Mouse (Mus musculus) limb, embryonic 14.5 days (tissue): Measurements from ENCODE around the gene Gpr6. TPM values are rescaled to one million over a fixed set of nuclear protein-coding genes. Genes with fewer than 3 reads are reported as not detected.

Experiments used
- ATAC-seq: fragments of 200-750 bp; cut with Nextera tagmentation; 2 replicates; pipeline ENCODE4 v1.8.0; 2017; ENCODE audit warnings: low read depth, moderate number of reproducible peaks, moderate TSS enrichment; ENCODE audit not compliant: low FRiP score
- DNase-seq: peaks from one replicate; pipeline ENCODE4 v3.0.0-alpha.2; 2015; ENCODE audit warnings: low spot score
- H3K27ac ChIP-seq: fragments of 300-500 bp; sonication (generic); replicated peaks from 2 replicates; pipeline ENCODE4 v1.5.1; 2014; ENCODE audit warnings: low read depth, mild to moderate bottlenecking, low read length, moderate library complexity, mixed read lengths
- H3K27me3 ChIP-seq: fragments of 300-500 bp; sonication (generic); 2 replicates; pipeline ENCODE4 v1.6.1; 2014; ENCODE audit warnings: low read length, mixed read lengths; ENCODE audit not compliant: control insufficient read depth, insufficient read depth
- H3K36me3 ChIP-seq: fragments of 300-500 bp; sonication (generic); 2 replicates; pipeline ENCODE4 v1.6.1; 2014; ENCODE audit warnings: mild to moderate bottlenecking, low read length, moderate library complexity, mixed read lengths; ENCODE audit not compliant: control insufficient read depth, insufficient read depth
- H3K4me1 ChIP-seq: fragments of 300-500 bp; sonication (generic); 2 replicates; pipeline ENCODE4 v1.6.1; 2014; ENCODE audit warnings: antibody characterized with exemption, low read length, mixed read lengths; ENCODE audit not compliant: control insufficient read depth, insufficient read depth
- H3K4me2 ChIP-seq: fragments of 300-500 bp; sonication (generic); replicated peaks from 2 replicates; pipeline ENCODE4 v1.6.1; 2014; ENCODE audit warnings: low read depth, mild to moderate bottlenecking, low read length, moderate library complexity; ENCODE audit not compliant: severe bottlenecking
- H3K4me3 ChIP-seq: fragments of 300-500 bp; sonication (generic); replicated peaks from 2 replicates; pipeline ENCODE4 v1.5.1; 2014; ENCODE audit warnings: low read length
- H3K9ac ChIP-seq: fragments of 300-500 bp; sonication (generic); 2 replicates; pipeline ENCODE4 v1.6.1; 2014; ENCODE audit warnings: mild to moderate bottlenecking, low read depth, low read length, moderate library complexity; ENCODE audit not compliant: severe bottlenecking
- H3K9me3 ChIP-seq: fragments of 300-500 bp; sonication (generic); 2 replicates; pipeline ENCODE4 v1.6.1; 2016; ENCODE audit warnings: low read length; ENCODE audit not compliant: control insufficient read depth
- POLR2A ChIP-seq: fragments of 200-500 bp; IDR thresholded peaks from 2 replicates; pipeline ENCODE4 v1.8.0; 2012; ENCODE audit warnings: inconsistent platforms, mild to moderate bottlenecking, moderate library complexity, borderline replicate concordance; ENCODE audit not compliant: insufficient read depth, insufficient read length; ENCODE audit errors: extremely low read depth
- WGBS: fragments of 180-500 bp; shearing (Covaris S2); extraction: QIAGEN DNeasy Blood & Tissue Kit; methylation state at CpG from one replicate; pipeline ENCODE4 v1.1.7; 2014; 5-methylcytosine and 5-hydroxymethylcytosine counted together
- polyA plus RNA-seq, 2 experiments: library from polyadenylated mRNA; depleted of rRNA in 1 of 2; stranded (reverse) in 1 of 2; unstranded in 1 of 2; fragments of >200 nt; fragmentation: Nextera tagmentation in 1 of 2; extraction: Ambion mirVana in 1 of 2; gene quantifications; 2 replicates each; pipeline versions ENCODE4 v1.2.1 to v1.2.3; 2012 to 2014

The Gpr6 gene
- polyA plus RNA-seq, 2 experiments, result not detected

GRCm38 (mm10) chr10:41024406-41024805 is 47.7 kb downstream of the Gpr6 start:
- 45% methylated on average over 1 of the region's 1 CpGs for WGBS
- no peak overlapping the region for H3K4me2 ChIP-seq
- H3K9me3 ChIP-seq, result no peaks in the 10 kb centered on the region
- H3K4me3 ChIP-seq, result no peak overlapping the region
- H3K4me1 ChIP-seq, result no peaks in the 10 kb centered on the region
- no peak for ATAC-seq
- no peak for DNase-seq
- no peak overlapping the region for H3K9ac ChIP-seq
- TF ChIP-seq POLR2A, result no peak
- no peaks in the 10 kb centered on the region for H3K27me3 ChIP-seq
- no peak overlapping the region for H3K27ac ChIP-seq
- no peaks in the 10 kb centered on the region for H3K36me3 ChIP-seq

DNA sequence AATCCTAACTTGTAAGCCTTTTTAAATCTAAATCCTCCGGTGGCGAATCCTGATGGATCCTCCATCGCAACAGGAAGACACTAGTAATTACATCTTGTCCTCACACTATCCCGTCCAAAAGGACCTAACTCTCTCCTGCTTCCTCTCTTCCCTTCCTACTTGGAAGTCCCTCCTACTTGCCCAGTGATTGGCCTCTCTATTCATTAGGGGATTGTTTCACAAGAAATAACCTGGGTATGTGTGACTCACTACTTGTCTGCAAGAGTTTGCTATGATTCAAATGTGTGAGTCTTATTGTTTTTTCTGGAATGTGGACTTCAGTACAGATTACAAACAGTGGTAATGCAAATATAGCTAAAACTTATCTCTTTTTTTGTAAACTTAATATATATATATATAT is 49.9 kb downstream of the Gpr6 start:
- TF ChIP-seq POLR2A, result no peak
- Histone ChIP-seq H3K27me3 (no peaks in the 10 kb centered on the region), H3K4me3 (no peak overlapping the region), H3K4me1 (no peaks in the 10 kb centered on the region), H3K4me2 (no peak overlapping the region), H3K9ac (no peak overlapping the region), H3K9me3 (no peaks in the 10 kb centered on the region), H3K36me3 (no peaks in the 10 kb centered on the region), H3K27ac (no peak overlapping the region)
- ATAC-seq, result no peak
- WGBS, result 93% methylated on average over 4 of the region's 4 CpGs
- no peak for DNase-seq

Other genes with a start within 250 kb of the Gpr6 start
- gene Cdc40, start 189.0 kb downstream of the Gpr6 start, polyA plus RNA-seq (2012; rRNA removed), result 23.8 and 24.0 TPM in 2 replicates
- 26.7 and 31.6 TPM in 2 replicates for gene Cdc40, start 189.0 kb downstream of the Gpr6 start, polyA plus RNA-seq (2014; fragmentation: Nextera tagmentation; extraction: Ambion mirVana)
- gene Wasf1, start 188.8 kb downstream of the Gpr6 start, polyA plus RNA-seq (2012; rRNA removed), result 17.1 and 20.2 TPM in 2 replicates
- gene Wasf1, start 188.8 kb downstream of the Gpr6 start, polyA plus RNA-seq (2014; fragmentation: Nextera tagmentation; extraction: Ambion mirVana), result 16.8 and 23.9 TPM in 2 replicates
- gene Fig4, start 231.0 kb upstream of the Gpr6 start, polyA plus RNA-seq (2012; rRNA removed), result 8.4 and 9.5 TPM in 2 replicates
- 18.8 and 20.3 TPM in 2 replicates for gene Fig4, start 231.0 kb upstream of the Gpr6 start, polyA plus RNA-seq (2014; fragmentation: Nextera tagmentation; extraction: Ambion mirVana)
- 0.01 TPM in 1 of 2 replicates, not detected in the other for gene Ak9, start 231.7 kb upstream of the Gpr6 start, polyA plus RNA-seq (2012; rRNA removed)
- not detected in 2 replicates for gene Ak9, start 231.7 kb upstream of the Gpr6 start, polyA plus RNA-seq (2014; fragmentation: Nextera tagmentation; extraction: Ambion mirVana)